42 mouse cellular contexts compared by ENCODE assay signal in genomic region chr14:54951587-54951986, GRCm38 (mm10). TPM values are rescaled to one million over a fixed set of nuclear protein-coding genes. Genes with fewer than 3 reads are reported as not detected.
"Had no signal": no experiment of that assay in that cellular context is flagged by ENCODE, and none has a peak within 500 bp of the region (broad histone marks: within the 10 kb centered on the region; RNA-seq: fewer than 3 reads in every experiment).

No protein-coding gene starts in this region.

- H3K4me1 ChIP-seq: hindbrain, embryonic 13.5 days; hindbrain, embryonic 15.5 days; limb, embryonic 13.5 days; limb, embryonic 15.5 days; liver, embryonic 12.5 days had no signal

- H3K4me3 ChIP-seq: heart, embryonic 15.5 days; hindbrain, embryonic 13.5 days; hindbrain, embryonic 15.5 days; kidney, embryonic 15.5 days; limb, embryonic 13.5 days; limb, embryonic 15.5 days; liver, embryonic 12.5 days had no signal

- H3K9ac ChIP-seq: forebrain, postnatal 0 days; heart, embryonic 15.5 days; hindbrain, embryonic 13.5 days; hindbrain, embryonic 15.5 days; kidney, embryonic 15.5 days; limb, embryonic 13.5 days; limb, embryonic 15.5 days; liver, embryonic 12.5 days; liver, embryonic 14.5 days had no signal

- H3K4me2 ChIP-seq: heart, embryonic 15.5 days; hindbrain, embryonic 13.5 days; hindbrain, embryonic 15.5 days; kidney, embryonic 15.5 days; limb, embryonic 13.5 days; limb, embryonic 15.5 days; liver, embryonic 12.5 days had no signal

- H3K9me3 ChIP-seq: heart, embryonic 15.5 days; hindbrain, embryonic 13.5 days; hindbrain, embryonic 15.5 days; kidney, embryonic 15.5 days; limb, embryonic 13.5 days; limb, embryonic 15.5 days; liver, embryonic 12.5 days had no signal

- DNase-seq: forebrain, postnatal 0 days; gastrocnemius, postnatal 14 days; gastrocnemius, postnatal 36 days; heart, adult 11 months; kidney, adult 11 months; kidney, adult 2 months; kidney, adult 9 months; kidney, postnatal 14 days; kidney, postnatal 36 days; layer of hippocampus, adult 9-11 months; layer of hippocampus, postnatal 36 days; left cerebral cortex, postnatal 4 days had no signal

- H3K27me3 ChIP-seq: heart, embryonic 15.5 days; hindbrain, embryonic 15.5 days; kidney, embryonic 15.5 days; limb, embryonic 15.5 days had no signal

- H3K36me3 ChIP-seq: hindbrain, embryonic 13.5 days; hindbrain, embryonic 15.5 days; kidney, embryonic 15.5 days; limb, embryonic 13.5 days; limb, embryonic 15.5 days; liver, embryonic 12.5 days had no signal

- ATAC-seq: forebrain, postnatal 0 days; hindbrain, postnatal 0 days; intestine, embryonic 16.5 days; liver, embryonic 12.5 days had no signal

- H3K27ac ChIP-seq: heart, embryonic 15.5 days; hindbrain, embryonic 13.5 days; hindbrain, embryonic 15.5 days; hindbrain, postnatal 0 days; kidney, embryonic 15.5 days; kidney, postnatal 0 days; limb, embryonic 13.5 days; limb, embryonic 15.5 days; liver, embryonic 12.5 days; liver, embryonic 14.5 days had no signal

RNA-seq across cellular contexts. Expression of gene Myh6, which starts 15.1 kb away (rescaled TPM):
- total RNA-seq: hematopoietic stem cell, adult 5-6 weeks; liver, adult 2 months had no signal
- polyA plus RNA-seq: gonadal fat pad, adult 2 months had no signal

RNA-seq across cellular contexts. Expression of gene Cmtm5, which starts 15.5 kb away (rescaled TPM):
- total RNA-seq: gastrocnemius, adult 8-10 months; hematopoietic stem cell, adult 5-6 weeks; liver, adult 2 months had no signal
- polyA plus RNA-seq: liver, adult 2 months; liver, embryonic 12.5 days had no signal

RNA-seq across cellular contexts. Expression of gene Il25, which starts 19.1 kb away (rescaled TPM):
- total RNA-seq: gastrocnemius, adult 18-20 months; gastrocnemius, adult 8-10 months; gastrocnemius, postnatal 14 days; gastrocnemius, postnatal 36 days; heart, adult 8-10 months; heart, postnatal 14 days; hematopoietic stem cell, adult 5-6 weeks; hindbrain, postnatal 0 days; layer of hippocampus, adult 18-20 months; layer of hippocampus, postnatal 14 days; layer of hippocampus, postnatal 36 days; left cerebral cortex, postnatal 10 days; left cerebral cortex, postnatal 25 days; left cerebral cortex, postnatal 4 days; liver, adult 2 months had no signal
- polyA plus RNA-seq: gonadal fat pad, adult 2 months; heart, embryonic 15.5 days; hindbrain, embryonic 11.5 days; intestine, embryonic 16.5 days; kidney, adult 2 months; kidney, embryonic 15.5 days; limb, embryonic 11.5 days; limb, embryonic 15.5 days; liver, adult 2 months; liver, embryonic 12.5 days; liver, embryonic 14.5 days; liver, embryonic 16.5 days had no signal

RNA-seq across cellular contexts. Expression of gene Gm17428, which starts 25.1 kb away (rescaled TPM):
- total RNA-seq: forebrain, postnatal 0 days; gastrocnemius, adult 18-20 months; gastrocnemius, adult 8-10 months; gastrocnemius, postnatal 14 days; gastrocnemius, postnatal 36 days; heart, adult 8-10 months; heart, postnatal 14 days; hematopoietic stem cell, adult 5-6 weeks; hindbrain, postnatal 0 days; layer of hippocampus, adult 18-20 months; layer of hippocampus, adult 8-10 months; layer of hippocampus, postnatal 14 days; layer of hippocampus, postnatal 36 days; left cerebral cortex, adult 18-20 months; left cerebral cortex, adult 8-10 months; left cerebral cortex, postnatal 10 days; left cerebral cortex, postnatal 25 days; left cerebral cortex, postnatal 4 days; liver, adult 2 months had no signal
- polyA plus RNA-seq: forebrain, postnatal 0 days; gonadal fat pad, adult 2 months; heart, embryonic 15.5 days; hindbrain, embryonic 11.5 days; hindbrain, embryonic 13.5 days; hindbrain, embryonic 15.5 days; hindbrain, postnatal 0 days; intestine, embryonic 14.5 days; intestine, embryonic 16.5 days; kidney, adult 2 months; kidney, embryonic 15.5 days; kidney, postnatal 0 days; large intestine, adult 2 months; limb, embryonic 11.5 days; limb, embryonic 13.5 days; limb, embryonic 15.5 days; liver, adult 2 months; liver, embryonic 12.5 days; liver, embryonic 14.5 days; liver, embryonic 16.5 days had no signal

RNA-seq across cellular contexts. Expression of gene Efs, which starts 25.7 kb away (rescaled TPM):
- total RNA-seq: hematopoietic stem cell, adult 5-6 weeks had no signal
